Mouse (Mus musculus) granulocyte monocyte progenitor cell, adult 5-6 weeks (primary cell): ENCODE data around the gene H13. TPM values are rescaled to one million over a fixed set of nuclear protein-coding genes. Genes with fewer than 3 reads are reported as not detected.

Experiments used
- ATAC-seq: replicated peaks from 2 replicates; pipeline ENCODE4 v1.8.0; 2016; ENCODE audit warnings: mild to moderate bottlenecking, moderate TSS enrichment, inconsistent platforms; ENCODE audit not compliant: poor library complexity, severe bottlenecking
- total RNA-seq, 2 experiments: library from RNA; stranded (forward) in 1 of 2; stranded (reverse) in 1 of 2; fragments of 200-712, 200-1000 nt in 1 of 2; fragments of >200 nt in 1 of 2; fragmentation: Nextera tagmentation in 1 of 2; gene quantifications; 2 replicates each; pipeline ENCODE4 v1.2.3; 2014 to 2017

The H13 gene
- total RNA-seq (2014; fragmentation: Nextera tagmentation) = 180 and 213 TPM in 2 replicates
- 150 and 235 TPM in 2 replicates for total RNA-seq (2017)

DNA sequence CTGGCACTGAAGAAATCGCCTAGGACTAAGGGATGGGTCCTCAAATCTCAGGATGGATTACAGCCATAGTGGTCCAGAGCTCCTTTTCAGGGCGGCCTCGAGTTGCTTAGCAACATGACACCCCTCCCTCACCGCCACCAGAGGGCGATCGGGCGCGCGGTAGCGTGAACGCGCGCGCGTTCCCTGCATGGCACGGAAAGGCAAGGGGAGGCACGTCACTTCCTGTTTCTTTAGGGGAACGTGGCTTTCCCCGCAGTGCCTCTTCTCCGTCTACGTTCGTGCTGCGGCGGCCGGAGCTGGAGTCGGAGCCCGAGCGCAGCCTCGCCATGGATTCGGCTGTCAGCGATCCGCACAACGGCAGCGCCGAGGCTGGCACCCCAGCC lies at the start of gene H13:
Gene H13, plus strand, starts transcription at position 206 of the 383 bp plus-strand sequence.
- ATAC-seq = peak; percentile 89

DNA sequence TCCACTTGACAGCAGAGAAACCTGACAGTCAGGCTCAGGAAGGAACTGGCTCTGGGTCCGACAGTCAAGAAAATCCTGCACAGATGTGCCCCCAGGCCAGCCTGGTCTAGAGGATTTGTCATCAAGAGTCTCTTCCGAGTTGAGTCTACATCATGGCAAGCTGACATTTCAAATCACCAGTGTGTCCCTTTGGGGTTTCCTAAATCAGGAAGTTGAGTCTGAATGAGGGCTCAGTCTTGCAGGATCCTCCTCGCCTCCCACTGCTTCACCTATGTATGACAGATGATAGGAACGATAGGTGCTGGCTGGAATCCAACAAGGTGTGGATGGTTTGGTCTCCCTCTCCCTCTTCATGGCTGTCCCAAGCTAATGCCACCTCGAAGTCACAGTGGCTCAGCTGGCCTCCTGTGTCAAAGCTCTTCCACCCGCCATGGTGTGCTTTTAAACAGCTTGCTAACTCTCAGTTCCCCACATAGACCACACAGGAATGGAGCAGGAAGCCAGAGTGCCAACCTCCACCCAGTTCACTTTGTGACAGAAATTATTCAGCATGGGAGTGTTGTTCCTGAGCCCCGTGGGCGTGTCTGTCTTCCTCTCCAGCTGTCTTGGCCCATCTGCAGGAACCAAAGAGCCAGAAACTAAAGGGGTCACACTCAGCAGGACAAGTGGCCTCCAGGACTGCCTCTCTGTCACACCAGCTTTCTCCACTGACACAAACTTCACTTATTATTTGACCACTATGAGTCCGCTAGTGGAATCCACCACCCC lies 48.7 kb upstream of the H13 start:
- peak; percentile 92 for ATAC-seq

DNA sequence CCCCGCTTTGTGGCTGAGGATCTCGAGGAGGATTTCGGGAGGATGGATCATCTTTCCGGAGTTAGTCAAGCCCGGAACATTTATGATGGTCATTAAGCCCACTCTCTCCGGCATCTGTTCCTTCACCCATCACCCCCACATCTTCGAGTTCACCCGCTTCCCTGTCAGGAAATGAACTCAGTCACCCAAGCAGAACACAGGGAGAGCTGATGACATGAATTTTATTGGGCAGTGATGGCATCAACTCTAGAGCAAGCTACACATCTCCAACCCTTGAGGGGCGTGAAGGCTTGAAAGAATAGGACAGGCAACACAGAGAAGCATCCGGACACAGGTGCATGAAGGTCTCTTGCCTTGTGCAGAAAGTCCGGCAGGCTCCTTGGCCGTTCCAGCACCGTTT lies 47.1 kb upstream of the H13 start:
- ATAC-seq = no peak

DNA sequence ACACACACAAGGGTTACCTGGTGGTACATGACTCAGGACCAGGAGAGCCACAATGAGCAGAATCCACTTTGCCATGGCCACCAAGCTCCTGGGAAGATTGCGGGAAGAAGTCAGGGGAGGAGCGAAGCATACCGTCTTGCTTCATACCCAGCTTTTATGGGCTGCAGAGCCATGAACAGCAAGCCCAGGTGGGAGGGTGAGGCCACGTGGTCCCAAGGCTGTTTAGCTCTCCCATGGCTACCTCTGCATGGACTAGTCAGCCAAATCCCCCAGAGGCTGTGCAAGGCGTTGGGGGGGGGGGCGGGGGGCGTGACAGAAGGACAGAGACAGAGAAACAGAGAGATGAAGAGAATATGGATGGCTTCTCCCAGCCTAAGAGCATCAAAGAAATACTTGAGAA lies 46.3 kb upstream of the H13 start, which contains the start of gene Defb25:
Gene Defb25, minus strand, starts transcription at position 101 of the 400 bp plus-strand sequence.
- no peak for ATAC-seq

DNA sequence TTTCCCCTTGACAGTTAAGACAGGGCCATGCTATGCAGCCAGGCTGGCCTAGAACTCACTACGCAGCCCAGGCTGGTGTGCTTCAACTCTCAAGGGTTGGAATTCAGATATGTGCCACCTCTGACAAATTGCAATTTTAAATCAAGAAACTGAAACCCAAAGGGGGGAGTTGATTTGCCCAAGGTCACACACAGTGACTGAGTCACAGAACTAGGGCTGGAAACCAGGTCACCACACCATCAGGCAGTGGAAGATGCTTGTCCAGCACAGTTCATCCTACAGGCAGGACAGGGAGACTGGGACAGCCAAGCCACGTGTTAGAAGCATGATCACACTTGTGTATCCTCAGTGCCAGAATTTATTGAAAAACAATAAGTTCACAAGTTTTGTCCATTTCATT lies 44.7 kb upstream of the H13 start:
- no peak for ATAC-seq

DNA sequence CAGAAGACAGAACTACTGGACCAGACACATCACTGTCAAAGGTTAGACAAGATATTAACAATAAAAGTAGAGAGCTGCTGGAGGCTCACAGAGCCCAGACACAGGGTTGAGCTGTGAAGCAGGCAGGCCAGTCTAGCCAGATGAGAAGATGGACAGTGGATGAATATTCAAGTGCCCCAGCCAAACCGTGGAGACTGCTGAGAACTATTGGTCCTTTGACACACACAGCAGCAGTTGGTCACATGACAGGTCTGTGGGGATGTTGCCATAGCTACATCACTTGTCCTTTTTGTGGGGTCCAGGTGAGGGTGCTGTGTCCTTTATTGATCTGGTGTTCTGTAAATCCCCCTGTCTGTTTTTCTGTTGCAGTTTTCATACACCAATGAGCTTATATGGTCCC lies 44.0 kb upstream of the H13 start:
- ATAC-seq = no peak

DNA sequence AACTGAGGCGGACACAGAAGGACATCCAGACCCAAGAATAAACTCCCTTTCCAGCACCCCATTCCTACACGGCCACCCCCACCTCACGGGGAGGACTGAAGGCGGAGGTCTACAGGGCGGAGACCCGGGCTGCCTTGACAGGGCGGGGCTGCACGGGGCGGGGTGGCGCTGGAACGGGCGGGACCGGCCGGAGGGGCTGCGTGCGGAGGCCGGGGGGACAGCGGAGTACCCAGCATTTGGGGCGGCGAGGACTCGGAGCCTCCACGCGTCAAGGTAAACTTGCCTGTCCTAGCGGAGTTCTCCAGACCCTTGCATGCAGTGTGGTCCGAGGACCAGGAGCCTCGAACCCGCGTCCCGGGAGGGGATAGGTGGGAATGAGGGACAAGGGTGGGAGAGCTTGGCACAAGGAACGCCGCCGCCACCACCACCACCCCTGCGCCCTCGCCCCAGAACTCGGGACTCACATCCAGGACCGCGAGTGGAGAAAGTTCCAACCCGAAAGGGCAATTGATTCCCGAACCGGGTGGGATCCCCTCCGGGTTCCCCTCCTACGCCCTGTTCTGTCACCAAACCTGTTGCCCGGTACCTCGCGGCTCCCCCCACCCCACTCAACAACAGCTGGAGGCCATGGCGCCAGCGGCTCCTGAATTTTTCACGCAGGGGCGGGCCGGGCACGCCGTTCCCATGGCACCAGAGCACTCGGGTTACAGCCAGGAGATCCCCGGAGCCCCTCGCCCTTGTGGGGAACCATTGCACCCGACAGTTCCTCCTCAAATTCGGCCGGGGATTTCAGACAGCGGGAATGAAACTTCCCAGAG lies 42.3 kb upstream of the H13 start, which contains the start of gene Rem1:
Gene Rem1, plus strand, starts transcription at position 178 of the 818 bp plus-strand sequence.
- peak; percentile 64 for ATAC-seq

DNA sequence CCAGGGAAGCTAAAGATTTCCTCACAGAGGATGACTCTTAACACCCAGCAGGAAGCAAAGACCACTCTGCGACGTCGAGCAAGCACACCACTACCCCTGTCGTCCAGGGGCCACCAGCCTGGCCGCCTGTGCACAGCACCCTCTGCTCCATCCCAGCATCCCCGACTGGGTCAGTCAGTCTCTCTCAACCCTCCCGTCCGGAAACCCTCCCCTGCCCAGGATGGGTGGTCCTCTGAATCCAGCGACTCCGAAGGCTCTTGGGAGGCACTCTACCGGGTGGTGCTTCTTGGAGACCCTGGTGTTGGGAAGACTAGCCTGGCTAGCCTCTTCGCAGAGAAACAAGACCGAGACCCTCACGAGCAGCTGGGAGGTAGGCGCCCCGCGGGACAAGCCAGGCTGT lies 41.2 kb upstream of the H13 start:
- ATAC-seq = no peak

DNA sequence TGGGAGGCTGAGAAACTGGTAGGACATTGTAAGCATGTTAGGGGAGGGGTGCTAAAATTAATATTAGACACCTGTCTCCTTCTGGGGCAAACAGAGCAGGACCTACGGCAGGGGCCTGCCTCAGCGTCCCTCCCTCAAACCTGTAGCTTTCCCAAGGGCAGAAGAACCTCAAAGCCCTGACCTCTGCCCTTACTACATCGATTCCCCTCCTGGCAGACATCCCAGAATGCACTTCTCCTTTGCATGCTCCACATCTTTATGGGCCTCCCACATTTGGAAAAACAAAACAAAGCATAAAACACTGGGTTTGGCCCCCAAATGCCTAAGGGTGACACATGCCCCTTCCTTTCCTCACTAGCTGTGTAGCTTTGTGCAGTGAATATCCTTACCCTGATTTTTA lies 40.0 kb upstream of the H13 start:
- ATAC-seq = no peak

DNA sequence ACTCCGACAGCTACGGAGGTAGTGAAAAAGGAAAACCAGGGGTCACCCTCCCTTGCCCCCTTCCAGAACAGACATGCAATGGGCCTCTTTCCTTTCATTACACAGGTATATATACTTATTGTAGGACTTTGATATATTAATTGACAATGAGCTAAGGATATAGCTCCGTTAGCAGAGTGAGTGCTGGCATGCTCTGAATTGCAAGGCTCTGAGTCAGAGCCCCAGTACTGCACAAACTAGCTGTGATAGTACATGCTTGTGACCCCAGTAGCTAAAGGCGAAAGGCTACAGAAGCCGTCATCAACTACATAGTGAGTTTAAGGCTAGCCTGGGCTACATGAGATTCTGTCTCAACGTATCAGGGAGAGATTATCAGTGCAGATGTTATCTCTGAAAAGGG lies 39.4 kb upstream of the H13 start:
- no peak for ATAC-seq

DNA sequence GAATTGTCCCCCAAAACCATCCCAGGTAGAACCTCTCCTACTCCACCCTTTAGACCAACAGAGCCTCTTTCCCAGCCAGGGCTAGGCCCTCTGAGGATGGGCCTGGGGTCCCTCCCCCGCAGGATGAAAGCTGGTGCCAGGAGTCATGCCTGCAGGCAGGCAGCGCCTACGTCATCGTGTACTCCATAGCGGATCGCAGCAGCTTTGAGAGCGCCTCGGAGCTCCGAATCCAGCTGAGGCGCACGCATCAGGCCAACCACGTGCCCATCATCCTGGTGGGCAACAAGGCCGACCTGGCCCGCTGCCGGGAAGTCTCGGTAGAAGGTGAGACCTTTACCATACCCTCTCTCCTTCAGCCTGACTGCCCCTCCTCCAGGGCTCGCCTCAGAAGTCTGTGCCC lies 35.9 kb upstream of the H13 start:
- 0 out of 2 replicates have a peak, but pooled peaks have one; percentile 24 for ATAC-seq

DNA sequence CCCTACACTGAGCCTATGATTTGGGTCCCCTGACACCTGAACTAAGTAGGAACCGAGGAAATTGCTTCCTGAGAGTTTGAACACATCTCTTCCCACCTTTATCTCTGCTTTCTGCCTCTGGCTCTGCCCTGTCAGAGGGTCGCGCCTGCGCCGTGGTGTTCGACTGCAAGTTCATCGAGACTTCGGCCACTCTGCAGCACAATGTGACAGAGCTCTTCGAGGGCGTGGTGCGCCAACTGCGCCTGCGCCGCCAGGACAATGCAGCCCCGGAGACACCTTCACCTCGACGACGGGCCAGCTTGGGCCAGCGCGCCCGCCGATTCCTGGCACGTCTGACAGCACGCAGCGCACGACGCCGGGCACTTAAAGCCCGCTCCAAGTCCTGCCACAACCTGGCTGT lies 35.0 kb upstream of the H13 start:
- ATAC-seq = no peak

DNA sequence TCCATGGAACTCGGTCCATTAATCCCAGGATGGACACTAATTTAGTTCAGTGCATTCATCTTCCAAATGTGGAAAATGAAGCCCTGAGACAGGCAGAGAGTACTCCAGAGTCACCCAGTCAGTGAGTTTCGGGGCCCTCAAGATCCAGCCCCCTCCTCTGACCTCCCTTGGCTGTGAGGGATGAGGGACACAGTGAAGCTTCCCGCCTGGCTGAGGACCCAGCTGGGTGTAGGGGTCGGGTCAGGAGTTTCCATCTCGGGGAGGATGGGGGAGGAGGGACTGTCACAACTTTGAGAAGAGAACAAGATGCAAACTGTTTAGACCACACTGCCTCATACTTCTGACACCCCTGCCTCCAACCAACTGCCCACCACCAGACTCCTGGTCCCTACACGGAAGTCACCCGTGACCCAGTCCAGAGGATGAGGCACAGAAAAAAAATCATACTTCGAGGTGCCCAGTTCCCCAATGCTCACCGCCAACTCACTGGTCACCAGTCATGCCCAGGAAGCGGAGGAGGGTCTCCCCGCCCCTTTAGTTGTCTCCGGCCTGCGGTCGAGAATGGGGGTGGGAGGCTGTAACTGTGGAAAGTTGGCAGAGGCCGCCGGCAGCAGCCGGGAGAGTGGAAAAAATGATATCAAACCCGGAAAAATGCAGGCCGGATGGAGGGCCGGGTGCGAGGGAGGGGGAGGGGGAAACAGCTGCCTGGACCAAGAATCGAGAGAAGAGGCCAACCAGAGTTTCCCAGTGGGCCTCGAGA lies 32.8 kb upstream of the H13 start:
- peak; percentile 25; the same call in 1 of the 2 replicates for ATAC-seq

DNA sequence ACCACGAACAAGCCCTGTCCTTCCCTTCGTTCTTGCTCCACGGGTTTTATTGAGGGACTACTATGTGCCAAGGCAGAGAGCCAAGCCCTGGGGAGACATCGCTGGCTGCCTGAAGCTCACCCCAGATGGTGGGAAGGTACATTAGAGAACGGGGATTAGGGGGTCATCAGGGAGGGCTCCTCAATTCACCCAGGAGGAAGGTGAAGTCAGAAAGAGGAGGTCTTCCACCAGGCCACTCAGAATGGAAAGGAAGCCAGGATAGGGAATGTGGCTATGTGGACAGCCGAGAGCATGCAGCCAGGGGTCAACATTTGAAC lies 32.3 kb upstream of the H13 start:
- no peak for ATAC-seq

DNA sequence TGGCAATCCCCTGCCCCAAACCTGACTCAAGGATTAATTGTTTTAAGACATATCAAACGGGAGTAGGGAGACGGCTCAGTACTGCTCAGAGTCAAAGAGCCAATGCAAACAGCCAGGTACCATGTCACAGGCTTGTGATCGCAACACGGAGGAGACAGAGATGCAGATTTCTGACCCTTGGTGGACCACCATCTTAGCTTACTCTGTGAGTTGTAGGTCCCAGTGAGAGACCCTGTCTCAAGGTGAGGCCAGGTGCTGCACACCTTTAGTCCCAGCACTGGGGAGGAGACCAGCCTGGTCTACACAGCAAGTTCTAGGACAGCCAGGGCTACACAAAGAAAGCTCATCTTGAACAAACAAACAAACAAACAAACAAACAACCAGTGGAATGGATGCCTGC lies 31.9 kb upstream of the H13 start:
- no peak for ATAC-seq

DNA sequence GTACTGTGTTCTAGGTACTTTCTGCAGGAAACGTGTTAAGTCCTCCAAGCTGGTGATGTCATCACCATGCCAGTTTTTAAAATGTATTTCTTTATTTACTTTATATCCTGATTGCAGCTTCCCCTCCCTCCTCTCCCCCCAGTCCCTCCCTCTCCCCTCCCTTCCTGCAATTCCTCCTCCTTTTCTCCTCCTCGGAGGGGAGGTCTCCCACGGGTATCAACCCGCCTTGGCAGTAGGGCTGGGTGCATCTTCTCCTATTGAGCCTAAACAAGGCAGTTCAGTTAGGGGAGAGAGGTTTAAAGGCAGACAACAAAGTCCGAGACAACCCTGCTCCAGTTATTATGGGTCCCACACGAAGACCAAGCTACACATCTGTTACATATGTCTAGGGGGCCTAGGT lies 30.4 kb upstream of the H13 start:
- no peak for ATAC-seq

DNA sequence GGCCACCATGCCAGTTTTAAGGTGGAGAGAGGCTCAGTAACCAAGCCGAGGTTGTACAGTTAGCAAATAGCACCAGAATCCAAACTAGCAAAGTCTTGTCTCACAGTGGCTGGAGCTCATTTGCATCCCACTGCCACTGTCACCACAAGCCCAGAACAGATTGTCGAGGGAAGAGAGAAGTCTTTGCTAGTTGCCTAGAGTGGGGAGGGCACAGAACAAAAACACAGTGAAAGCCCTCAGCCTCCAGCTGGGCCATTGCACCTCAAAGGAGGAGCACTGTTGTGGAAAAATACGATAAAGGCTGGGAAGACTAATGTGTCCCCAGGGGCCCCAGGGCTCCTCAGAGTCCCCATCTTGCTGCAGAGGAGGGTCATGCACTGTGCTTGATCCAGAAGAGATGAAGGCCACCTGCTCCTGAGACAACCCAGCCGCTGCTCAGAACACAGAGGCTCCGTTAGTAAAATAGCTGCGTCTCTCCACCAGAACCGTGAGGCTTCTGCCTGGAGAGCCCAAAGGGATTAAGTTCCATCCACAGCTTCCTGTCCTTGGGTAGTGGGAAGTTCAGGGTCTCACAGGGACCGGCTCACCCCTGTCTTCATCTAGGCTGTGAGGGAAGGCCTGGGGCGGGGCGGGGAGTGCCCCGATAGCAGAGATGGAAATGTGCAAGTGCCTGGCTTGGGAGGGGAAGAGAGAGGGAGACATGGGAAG lies 29.7 kb upstream of the H13 start:
- no peak for ATAC-seq

DNA sequence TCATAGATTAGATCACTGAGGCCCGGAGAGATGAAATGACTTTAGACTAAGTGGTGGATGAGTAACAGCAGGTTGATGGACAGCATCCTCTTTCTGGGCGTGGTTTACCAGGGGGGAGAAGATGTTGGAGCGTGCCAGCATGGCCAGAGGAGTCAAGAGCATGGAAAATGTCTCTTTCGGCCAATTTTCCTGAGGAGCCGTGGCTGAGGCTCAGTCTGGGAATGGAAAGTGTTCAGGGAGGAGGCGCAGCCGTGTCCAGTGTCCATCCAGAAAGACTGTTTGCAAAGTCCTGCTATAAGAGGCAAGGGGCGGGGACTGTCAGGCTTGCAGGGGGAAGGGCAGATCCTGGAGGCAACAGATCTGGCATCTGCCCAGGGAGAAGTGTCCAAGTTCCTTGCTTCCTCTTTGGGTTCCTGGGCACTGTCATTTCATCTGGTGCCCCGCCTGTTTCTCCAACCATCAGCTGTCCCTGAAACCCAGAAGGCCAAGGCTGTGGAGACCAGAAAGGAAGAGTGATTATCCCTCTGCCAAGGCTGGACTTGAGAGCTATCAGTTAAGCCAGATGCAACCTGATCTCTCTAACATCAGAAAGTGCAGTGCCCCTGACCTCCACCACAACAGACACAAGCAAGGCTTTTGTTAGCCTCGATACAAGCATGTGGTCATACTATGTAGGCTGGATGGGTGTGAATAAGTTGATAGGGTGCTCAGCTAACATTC lies 16.2 kb upstream of the H13 start:
- ATAC-seq = peak; percentile 73

DNA sequence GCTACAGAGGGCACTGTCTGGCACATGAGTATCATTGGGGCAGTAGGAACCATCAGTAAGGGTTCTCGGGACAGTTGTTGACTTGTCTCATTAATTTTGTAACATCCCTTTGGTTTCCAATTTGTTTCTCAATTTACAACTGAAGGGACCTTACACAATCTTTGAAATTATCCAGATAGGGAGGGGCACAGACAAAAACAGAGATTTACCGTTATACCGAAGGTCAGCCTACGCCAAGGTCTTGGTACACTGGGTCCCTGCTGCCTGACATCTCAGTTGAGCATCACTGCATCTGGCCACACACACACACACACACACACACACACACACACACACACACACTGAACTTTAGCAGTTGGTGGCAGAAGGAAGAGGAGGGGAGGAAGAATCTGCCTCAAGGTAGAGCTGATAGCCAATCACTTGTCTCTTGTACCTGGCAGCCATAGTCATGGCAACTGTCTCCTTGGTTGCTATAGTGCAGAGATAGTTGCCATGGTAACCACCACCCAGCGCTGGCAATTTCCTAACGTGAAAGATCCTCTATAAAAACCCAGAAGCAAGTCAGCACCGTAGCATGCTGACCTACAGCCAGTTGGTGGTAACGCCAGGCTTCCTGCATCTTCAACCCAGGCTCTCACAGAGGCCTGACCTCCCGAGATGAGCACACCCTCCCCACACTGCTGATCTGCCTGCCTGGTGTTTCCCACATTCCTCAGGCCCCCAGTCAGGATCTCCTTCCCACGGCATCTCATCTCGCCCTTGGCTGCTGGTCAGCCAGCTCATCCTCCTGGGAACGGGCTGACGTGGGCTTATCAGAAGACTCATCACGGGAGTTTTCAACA lies 15.2 kb upstream of the H13 start:
- ATAC-seq = peak; percentile 63
